Mouse (Mus musculus): ENCODE results near the gene Psmg3. TPM values are rescaled to one million over a fixed set of nuclear protein-coding genes. Genes with fewer than 3 reads are reported as not detected.
A peak's percentile ranks its signal among the peaks of the same experiment; 100 is the strongest.

The Psmg3 gene
- 75.0 and 90.0 TPM in 2 replicates for polyA plus RNA-seq (2015; fragmentation: Nextera tagmentation; extraction: Ambion mirVana)

GRCm38 (mm10) chr5:139826357-139827055, at the start of gene Psmg3, which contains the start of gene Gm26938:
TSS of gene Psmg3 (minus strand) at chr5:139826885.
TSS of gene Gm26938 (minus strand) at chr5:139826407.
- ATAC-seq, result peak; percentile 91
- Histone ChIP-seq H3K4me1 (replicated peaks; ENCODE audit: control insufficient read depth, insufficient read depth, low read length) (peaks cover 17% of the 10 kb centered on the region), H3K9ac (replicated peaks; ENCODE audit: low read depth, low read length) (peak within 1 kb of the TSS; percentile 80), H3K36me3 (ENCODE audit: control insufficient read depth, insufficient read depth) (peaks cover 5% of the 10 kb centered on the region), H3K27me3 (replicated peaks; ENCODE audit: control insufficient read depth, insufficient read depth, low read length) (no peaks in the 10 kb centered on the region), H3K27ac (ENCODE audit: low read length) (peak within 1 kb of the TSS; percentile 87), H3K9me3 (ENCODE audit: control insufficient read depth, low read length) (no peaks in the 10 kb centered on the region), H3K4me3 (replicated peaks; ENCODE audit: low read length) (peak within 1 kb of the TSS; percentile 79), H3K4me2 (ENCODE audit: low read length) (peak within 1 kb of the TSS; percentile 86)
- under 1% methylated on average over 43 of the region's 43 CpGs for WGBS

GRCm38 (mm10) chr5:139871526-139871925, 44.8 kb upstream of the Psmg3 start:
- Histone ChIP-seq H3K36me3 (ENCODE audit: control insufficient read depth, insufficient read depth) (no peaks in the 10 kb centered on the region), H3K4me2 (ENCODE audit: low read length) (no peak overlapping the region), H3K4me3 (replicated peaks; ENCODE audit: low read length) (no peak overlapping the region), H3K4me1 (replicated peaks; ENCODE audit: control insufficient read depth, insufficient read depth, low read length) (no peaks in the 10 kb centered on the region), H3K27me3 (replicated peaks; ENCODE audit: control insufficient read depth, insufficient read depth, low read length) (no peaks in the 10 kb centered on the region), H3K9me3 (ENCODE audit: control insufficient read depth, low read length) (no peaks in the 10 kb centered on the region), H3K9ac (replicated peaks; ENCODE audit: low read depth, low read length) (no peak overlapping the region), H3K27ac (ENCODE audit: low read length) (no peak overlapping the region)
- no peak for ATAC-seq
- whole genome bisulfite sequencing, result 85% methylated on average over 1 of the region's 1 CpGs

- ATAC-seq, result no peak
- H3K36me3 ChIP-seq (ENCODE audit: control insufficient read depth, insufficient read depth), result no peaks in the 10 kb centered on the region
- no peak overlapping the region for H3K4me3 ChIP-seq (replicated peaks; ENCODE audit: low read length)
- H3K4me1 ChIP-seq (replicated peaks; ENCODE audit: control insufficient read depth, insufficient read depth, low read length), result no peaks in the 10 kb centered on the region
- H3K27me3 ChIP-seq (replicated peaks; ENCODE audit: control insufficient read depth, insufficient read depth, low read length), result no peaks in the 10 kb centered on the region
- no peak overlapping the region for H3K27ac ChIP-seq (ENCODE audit: low read length)
- H3K9me3 ChIP-seq (ENCODE audit: control insufficient read depth, low read length), result no peaks in the 10 kb centered on the region
- WGBS, result 20% methylated on average over 4 of the region's 4 CpGs
- no peak overlapping the region for H3K9ac ChIP-seq (replicated peaks; ENCODE audit: low read depth, low read length)
- no peak overlapping the region for H3K4me2 ChIP-seq (ENCODE audit: low read length)
Measured at GRCm38 (mm10) chr5:139870886-139871285, 44.2 kb upstream of the Psmg3 start.

GRCm38 (mm10) chr5:139862759-139863158, 36.1 kb upstream of the Psmg3 start:
- Histone ChIP-seq H3K9ac (replicated peaks; ENCODE audit: low read depth, low read length) (no peak overlapping the region), H3K4me2 (ENCODE audit: low read length) (no peak overlapping the region), H3K27ac (ENCODE audit: low read length) (no peak overlapping the region), H3K36me3 (ENCODE audit: control insufficient read depth, insufficient read depth) (no peaks in the 10 kb centered on the region), H3K4me3 (replicated peaks; ENCODE audit: low read length) (no peak overlapping the region), H3K9me3 (ENCODE audit: control insufficient read depth, low read length) (no peaks in the 10 kb centered on the region), H3K27me3 (replicated peaks; ENCODE audit: control insufficient read depth, insufficient read depth, low read length) (no peaks in the 10 kb centered on the region), H3K4me1 (replicated peaks; ENCODE audit: control insufficient read depth, insufficient read depth, low read length) (peaks cover 12% of the 10 kb centered on the region)
- WGBS, result 13% methylated on average over 4 of the region's 4 CpGs
- ATAC-seq, result peak; percentile 75

GRCm38 (mm10) chr5:139860328-139861104, 33.8 kb upstream of the Psmg3 start:
- Histone ChIP-seq H3K9me3 (ENCODE audit: control insufficient read depth, low read length) (no peaks in the 10 kb centered on the region), H3K27ac (ENCODE audit: low read length) (no peak overlapping the region), H3K9ac (replicated peaks; ENCODE audit: low read depth, low read length) (0 out of 2 replicates have a peak overlapping the region, but pooled peaks have one; percentile 22), H3K27me3 (replicated peaks; ENCODE audit: control insufficient read depth, insufficient read depth, low read length) (no peaks in the 10 kb centered on the region), H3K4me2 (ENCODE audit: low read length) (peak overlapping the region; percentile 19), H3K36me3 (ENCODE audit: control insufficient read depth, insufficient read depth) (no peaks in the 10 kb centered on the region), H3K4me1 (replicated peaks; ENCODE audit: control insufficient read depth, insufficient read depth, low read length) (peaks cover 12% of the 10 kb centered on the region), H3K4me3 (replicated peaks; ENCODE audit: low read length) (no peak overlapping the region)
- 10% methylated on average over 15 of the region's 15 CpGs for WGBS
- peak; percentile 50; the same call in 1 of the 2 replicates for ATAC-seq

GRCm38 (mm10) chr5:139849626-139850320, 23.1 kb upstream of the Psmg3 start:
- peaks cover 5% of the 10 kb centered on the region; the same call in 1 of the 2 replicates for H3K9me3 ChIP-seq (ENCODE audit: control insufficient read depth, low read length)
- no peaks in the 10 kb centered on the region for H3K4me1 ChIP-seq (replicated peaks; ENCODE audit: control insufficient read depth, insufficient read depth, low read length)
- no peak overlapping the region for H3K4me3 ChIP-seq (replicated peaks; ENCODE audit: low read length)
- no peak for ATAC-seq
- H3K27me3 ChIP-seq (replicated peaks; ENCODE audit: control insufficient read depth, insufficient read depth, low read length), result no peaks in the 10 kb centered on the region
- H3K36me3 ChIP-seq (ENCODE audit: control insufficient read depth, insufficient read depth), result no peaks in the 10 kb centered on the region
- H3K4me2 ChIP-seq (ENCODE audit: low read length), result no peak overlapping the region
- no peak overlapping the region for H3K9ac ChIP-seq (replicated peaks; ENCODE audit: low read depth, low read length)
- no peak overlapping the region for H3K27ac ChIP-seq (ENCODE audit: low read length)
- WGBS, result 69% methylated on average over 12 of the region's 12 CpGs

GRCm38 (mm10) chr5:139839142-139839541, 12.5 kb upstream of the Psmg3 start:
- WGBS, result 25% methylated on average over 3 of the region's 3 CpGs
- ATAC-seq, result no peak
- H3K9me3 ChIP-seq (ENCODE audit: control insufficient read depth, low read length), result no peaks in the 10 kb centered on the region; the same call in 1 of the 2 replicates
- H3K4me1 ChIP-seq (replicated peaks; ENCODE audit: control insufficient read depth, insufficient read depth, low read length), result no peaks in the 10 kb centered on the region
- no peak overlapping the region for H3K27ac ChIP-seq (ENCODE audit: low read length)
- no peak overlapping the region for H3K4me3 ChIP-seq (replicated peaks; ENCODE audit: low read length)
- H3K9ac ChIP-seq (replicated peaks; ENCODE audit: low read depth, low read length), result no peak overlapping the region
- H3K36me3 ChIP-seq (ENCODE audit: control insufficient read depth, insufficient read depth), result no peaks in the 10 kb centered on the region
- no peak overlapping the region for H3K4me2 ChIP-seq (ENCODE audit: low read length)
- 0 out of 2 replicates have a peak, but pooled peaks cover 2% of the 10 kb centered on the region for H3K27me3 ChIP-seq (replicated peaks; ENCODE audit: control insufficient read depth, insufficient read depth, low read length)

GRCm38 (mm10) chr5:139838476-139838892, 11.8 kb upstream of the Psmg3 start:
- Histone ChIP-seq H3K27me3 (replicated peaks; ENCODE audit: control insufficient read depth, insufficient read depth, low read length) (0 out of 2 replicates have a peak, but pooled peaks cover 2% of the 10 kb centered on the region), H3K9me3 (ENCODE audit: control insufficient read depth, low read length) (no peaks in the 10 kb centered on the region), H3K27ac (ENCODE audit: low read length) (no peak overlapping the region), H3K4me3 (replicated peaks; ENCODE audit: low read length) (no peak overlapping the region), H3K9ac (replicated peaks; ENCODE audit: low read depth, low read length) (no peak overlapping the region), H3K36me3 (ENCODE audit: control insufficient read depth, insufficient read depth) (no peaks in the 10 kb centered on the region), H3K4me1 (replicated peaks; ENCODE audit: control insufficient read depth, insufficient read depth, low read length) (no peaks in the 10 kb centered on the region), H3K4me2 (ENCODE audit: low read length) (no peak overlapping the region)
- 29% methylated on average over 2 of the region's 2 CpGs for WGBS
- peak; percentile 50 for ATAC-seq

- Histone ChIP-seq H3K36me3 (ENCODE audit: control insufficient read depth, insufficient read depth) (no peaks in the 10 kb centered on the region), H3K9ac (replicated peaks; ENCODE audit: low read depth, low read length) (no peak overlapping the region), H3K4me3 (replicated peaks; ENCODE audit: low read length) (no peak overlapping the region), H3K4me1 (replicated peaks; ENCODE audit: control insufficient read depth, insufficient read depth, low read length) (no peaks in the 10 kb centered on the region), H3K27me3 (replicated peaks; ENCODE audit: control insufficient read depth, insufficient read depth, low read length) (0 out of 2 replicates have a peak, but pooled peaks cover 2% of the 10 kb centered on the region), H3K27ac (ENCODE audit: low read length) (no peak overlapping the region), H3K4me2 (ENCODE audit: low read length) (no peak overlapping the region), H3K9me3 (ENCODE audit: control insufficient read depth, low read length) (no peaks in the 10 kb centered on the region)
- 76% methylated on average over 7 of the region's 7 CpGs for WGBS
- ATAC-seq, result no peak
Measured at GRCm38 (mm10) chr5:139835706-139836105, 9.0 kb upstream of the Psmg3 start.

Measured in forebrain, embryonic 16.5 days (tissue).